Mouse (Mus musculus) lung, embryonic 16.5 days (tissue): ENCODE measurements around the gene Dpp4. TPM values are rescaled to one million over a fixed set of nuclear protein-coding genes. Genes with fewer than 3 reads are reported as not detected.

Source experiments
- ATAC-seq: fragments of 200-750 bp; cut with Nextera tagmentation; 2 replicates; pipeline ENCODE4 v1.8.0; 2017; ENCODE audit warnings: low read depth, mild to moderate bottlenecking, moderate library complexity
- H3K27ac ChIP-seq: fragments of 300-500 bp; sonication (generic); 2 replicates; pipeline ENCODE4 v1.5.1; 2014; ENCODE audit warnings: mild to moderate bottlenecking, control low read depth, low read length
- H3K27me3 ChIP-seq: fragments of 300-500 bp; sonication (generic); 2 replicates; pipeline ENCODE4 v1.6.1; 2014; ENCODE audit warnings: low read depth, low read length, mixed read lengths; ENCODE audit not compliant: control insufficient read depth, insufficient read depth
- H3K36me3 ChIP-seq: fragments of 300-500 bp; sonication (generic); 2 replicates; pipeline ENCODE4 v1.6.1; 2014; ENCODE audit warnings: low read length; ENCODE audit not compliant: control insufficient read depth, insufficient read depth
- H3K4me1 ChIP-seq: fragments of 300-500 bp; sonication (generic); replicated peaks from 2 replicates; pipeline ENCODE4 v1.6.1; 2014; ENCODE audit warnings: low read length, mixed read lengths; ENCODE audit not compliant: control insufficient read depth, insufficient read depth
- H3K4me2 ChIP-seq: fragments of 300-500 bp; sonication (generic); 2 replicates; pipeline ENCODE4 v1.6.1; 2014; ENCODE audit warnings: low read depth, low read length, control low read depth
- H3K4me3 ChIP-seq: fragments of 300-500 bp; sonication (generic); 2 replicates; pipeline ENCODE4 v1.5.1; 2014; ENCODE audit warnings: mild to moderate bottlenecking, low read length, control low read depth
- H3K9ac ChIP-seq: fragments of 300-500 bp; sonication (generic); 2 replicates; pipeline ENCODE4 v1.6.1; 2014; ENCODE audit warnings: low read length, control low read depth
- H3K9me3 ChIP-seq: fragments of 300-500 bp; sonication (generic); 2 replicates; pipeline ENCODE4 v1.6.1; 2016; ENCODE audit warnings: low read length; ENCODE audit not compliant: control insufficient read depth
- WGBS: fragments of 180-500 bp; shearing (Covaris S2); extraction: QIAGEN DNeasy Blood & Tissue Kit; methylation state at CpG from one replicate; pipeline ENCODE4 v1.1.7; 2014; 5-methylcytosine and 5-hydroxymethylcytosine counted together
- polyA plus RNA-seq: library from polyadenylated mRNA; unstranded; fragments of >200 nt; fragmentation: Nextera tagmentation; extraction: Ambion mirVana; gene quantifications from 2 replicates; pipeline ENCODE4 v1.2.1, GENCODE M21; 2015

The Dpp4 gene
- polyA plus RNA-seq, 1 experiment from 2014 or later, result 32.4 TPM

GRCm38 (mm10) chr2:62417233-62417632, 5.2 kb upstream of the Dpp4 start:
- no peak overlapping the region for H3K9ac ChIP-seq
- H3K27ac ChIP-seq, result no peak overlapping the region
- ATAC-seq, result no peak
- WGBS, result 45% methylated on average over 1 of the region's 1 CpGs
- H3K36me3 ChIP-seq, result no peaks in the 10 kb centered on the region
- no peaks in the 10 kb centered on the region for H3K4me1 ChIP-seq
- no peak overlapping the region for H3K4me2 ChIP-seq
- no peaks in the 10 kb centered on the region for H3K27me3 ChIP-seq
- H3K9me3 ChIP-seq, result no peaks in the 10 kb centered on the region
- H3K4me3 ChIP-seq, result no peak overlapping the region

- Histone ChIP-seq H3K27me3 (no peaks in the 10 kb centered on the region), H3K36me3 (no peaks in the 10 kb centered on the region), H3K4me2 (peak overlapping the region; percentile 72), H3K9ac (peak overlapping the region; percentile 67), H3K27ac (peak overlapping the region; percentile 84), H3K4me3 (peak overlapping the region; percentile 55), H3K4me1 (peaks cover 7% of the 10 kb centered on the region), H3K9me3 (no peaks in the 10 kb centered on the region)
- peak; percentile 81 for ATAC-seq
- 4% methylated on average over 47 of the region's 47 CpGs for WGBS
Measured at GRCm38 (mm10) chr2:62411211-62412080, 585 bp downstream of the Dpp4 start.

- Histone ChIP-seq H3K9ac (no peak overlapping the region), H3K36me3 (no peaks in the 10 kb centered on the region), H3K27ac (peak overlapping the region; percentile 10; the same call in 1 of the 2 replicates), H3K4me1 (peaks cover 7% of the 10 kb centered on the region), H3K9me3 (no peaks in the 10 kb centered on the region), H3K27me3 (no peaks in the 10 kb centered on the region), H3K4me3 (no peak overlapping the region), H3K4me2 (peak overlapping the region; percentile 13; the same call in 1 of the 2 replicates)
- ATAC-seq, result peak; percentile 88
- WGBS, result 3% methylated on average over 4 of the region's 4 CpGs
Measured at GRCm38 (mm10) chr2:62408701-62409201, 3.3 kb downstream of the Dpp4 start.

DNA sequence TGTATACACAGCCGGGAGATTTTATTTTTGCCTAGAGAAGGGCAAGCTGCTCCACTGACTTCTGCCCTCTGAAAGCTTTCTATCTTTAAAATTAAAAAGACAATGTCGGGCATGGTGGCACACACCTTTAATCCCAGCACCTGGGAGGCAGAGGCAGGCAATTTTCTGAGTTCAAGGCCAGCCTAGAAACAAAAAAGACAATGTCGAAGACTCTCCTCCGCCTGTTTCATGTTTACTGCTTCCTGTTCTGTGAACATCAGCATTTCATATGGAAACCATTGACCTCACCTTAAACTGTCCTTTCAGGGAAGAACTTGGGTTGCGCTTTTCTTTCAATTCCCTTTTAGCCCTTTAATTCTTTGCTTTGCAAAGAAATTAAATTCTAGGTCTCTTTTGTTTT, 3.8 kb downstream of the Dpp4 start:
- Histone ChIP-seq H3K9ac (no peak overlapping the region), H3K9me3 (no peaks in the 10 kb centered on the region), H3K27me3 (no peaks in the 10 kb centered on the region), H3K4me3 (no peak overlapping the region), H3K27ac (peak overlapping the region; percentile 10; the same call in 1 of the 2 replicates), H3K4me1 (peaks cover 7% of the 10 kb centered on the region), H3K36me3 (no peaks in the 10 kb centered on the region), H3K4me2 (peak overlapping the region; percentile 13; the same call in 1 of the 2 replicates)
- no peak for ATAC-seq
- 72% methylated on average over 5 of the region's 5 CpGs for WGBS

- 54% methylated on average over 5 of the region's 5 CpGs for WGBS
- Histone ChIP-seq H3K27me3 (no peaks in the 10 kb centered on the region), H3K4me3 (no peak overlapping the region), H3K4me2 (no peak overlapping the region), H3K27ac (no peak overlapping the region), H3K4me1 (peaks cover 3% of the 10 kb centered on the region), H3K9ac (no peak overlapping the region), H3K36me3 (no peaks in the 10 kb centered on the region), H3K9me3 (no peaks in the 10 kb centered on the region)
- ATAC-seq, result no peak
Measured at GRCm38 (mm10) chr2:62403556-62404135, 8.4 kb downstream of the Dpp4 start.

DNA sequence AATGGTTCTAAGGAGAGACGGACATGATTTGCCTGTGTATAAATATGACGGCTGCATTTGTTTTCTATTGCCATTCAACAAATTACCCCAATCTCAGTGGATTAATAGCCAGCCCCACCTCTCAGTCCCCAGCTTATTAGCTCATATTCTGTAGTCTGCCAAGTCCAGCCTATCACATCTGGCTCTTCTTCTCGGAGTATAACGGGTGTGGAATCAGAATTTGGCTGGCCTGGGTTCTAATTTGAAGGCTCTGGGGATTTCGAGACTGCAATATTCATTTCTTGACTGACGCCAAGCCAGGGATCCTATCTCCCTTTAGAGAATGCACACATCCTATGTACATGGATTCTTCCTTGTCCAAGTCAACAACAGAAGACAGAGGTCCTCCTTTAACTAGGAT, 11.0 kb downstream of the Dpp4 start:
- H3K9me3 ChIP-seq, result no peaks in the 10 kb centered on the region
- no peak for ATAC-seq
- 80% methylated on average over 6 of the region's 6 CpGs for WGBS
- H3K4me1 ChIP-seq, result no peaks in the 10 kb centered on the region
- H3K36me3 ChIP-seq, result no peaks in the 10 kb centered on the region
- H3K4me2 ChIP-seq, result no peak overlapping the region
- no peak overlapping the region for H3K4me3 ChIP-seq
- no peaks in the 10 kb centered on the region for H3K27me3 ChIP-seq
- H3K9ac ChIP-seq, result no peak overlapping the region
- no peak overlapping the region for H3K27ac ChIP-seq

DNA sequence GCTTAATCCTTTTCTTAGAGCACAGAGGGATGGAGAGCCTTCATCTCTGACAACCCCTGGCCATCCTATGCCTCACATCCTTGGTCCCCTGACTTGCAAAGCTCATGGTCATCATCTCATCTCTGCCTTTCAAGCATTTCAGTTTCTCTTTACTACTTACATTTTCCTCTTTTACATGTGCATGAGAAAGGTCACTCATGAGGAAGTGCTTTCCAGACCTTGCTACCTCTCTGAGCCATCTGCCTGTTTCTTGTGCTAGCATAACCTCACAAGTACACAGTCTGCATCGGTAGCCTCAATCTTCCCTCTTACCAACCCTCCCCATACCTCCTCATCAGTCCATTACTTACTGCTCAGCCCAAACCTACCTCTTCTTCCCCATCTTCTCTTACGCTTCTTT, 12.2 kb downstream of the Dpp4 start:
- WGBS, result 89% methylated on average over 2 of the region's 2 CpGs
- no peak overlapping the region for H3K9ac ChIP-seq
- no peak for ATAC-seq
- no peaks in the 10 kb centered on the region for H3K27me3 ChIP-seq
- no peak overlapping the region for H3K4me3 ChIP-seq
- no peaks in the 10 kb centered on the region for H3K36me3 ChIP-seq
- no peaks in the 10 kb centered on the region for H3K4me1 ChIP-seq
- no peak overlapping the region for H3K27ac ChIP-seq
- H3K9me3 ChIP-seq, result no peaks in the 10 kb centered on the region
- no peak overlapping the region for H3K4me2 ChIP-seq

- H3K27me3 ChIP-seq, result no peaks in the 10 kb centered on the region
Measured at GRCm38 (mm10) chr2:62399361-62399760, 12.7 kb downstream of the Dpp4 start.

GRCm38 (mm10) chr2:62398115-62398875, 13.7 kb downstream of the Dpp4 start:
- H3K4me3 ChIP-seq, result no peak overlapping the region
- no peaks in the 10 kb centered on the region for H3K27me3 ChIP-seq
- no peak overlapping the region for H3K27ac ChIP-seq
- H3K9ac ChIP-seq, result no peak overlapping the region
- no peak for ATAC-seq
- no peak overlapping the region for H3K4me2 ChIP-seq
- no peaks in the 10 kb centered on the region for H3K9me3 ChIP-seq
- H3K4me1 ChIP-seq, result no peaks in the 10 kb centered on the region; the same call in 1 of the 2 replicates
- H3K36me3 ChIP-seq, result no peaks in the 10 kb centered on the region
- 84% methylated on average over 2 of the region's 2 CpGs for WGBS

More at GRCm38 (mm10) chr2:62399361-62399760, 12.7 kb downstream of the Dpp4 start:
- no peak overlapping the region for H3K9ac ChIP-seq
- H3K4me2 ChIP-seq, result no peak overlapping the region
- no peak overlapping the region for H3K4me3 ChIP-seq
- WGBS, result 66% methylated on average over 8 of the region's 8 CpGs
- ATAC-seq, result no peak
- no peaks in the 10 kb centered on the region for H3K9me3 ChIP-seq
- no peak overlapping the region for H3K27ac ChIP-seq
- H3K4me1 ChIP-seq, result no peaks in the 10 kb centered on the region
- no peaks in the 10 kb centered on the region for H3K36me3 ChIP-seq
